In the genomic region with DNA sequence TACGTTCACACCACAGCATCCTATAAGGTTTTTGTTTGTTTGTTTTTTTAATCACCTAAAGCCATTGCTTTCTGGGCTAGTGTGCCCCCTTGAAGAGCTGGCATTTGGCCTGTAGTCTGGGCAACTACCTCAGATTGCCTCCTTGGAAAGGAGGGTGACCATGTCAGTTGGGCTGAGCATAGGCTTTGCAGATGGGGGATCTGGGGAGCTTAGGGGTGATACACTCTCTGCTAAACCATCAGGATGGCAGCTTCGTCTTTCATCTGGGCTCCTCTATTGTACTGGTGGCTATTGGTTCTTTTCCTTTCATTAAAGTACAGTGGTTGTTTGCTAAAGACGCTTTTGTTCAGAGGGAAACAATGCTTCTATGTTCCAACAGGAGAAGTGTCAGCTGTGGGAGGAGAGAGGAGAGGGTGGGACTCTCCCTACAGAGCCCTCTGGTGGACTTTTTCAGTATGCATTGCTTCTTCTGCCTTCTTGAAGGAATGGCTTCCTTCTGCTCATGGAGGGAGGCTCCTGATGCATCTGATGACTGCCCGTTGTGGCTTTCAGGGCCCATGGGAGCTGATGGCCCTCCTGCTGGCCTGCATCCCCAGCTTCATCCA, we compare ENCODE assay signal across 9 mouse cellular contexts.
DNase-seq lines count a peak whose midpoint lies in the region; ATAC-seq and TF ChIP-seq lines count a peak whose summit lies in the region.
"Had no signal": no experiment of that assay in that cellular context is flagged by ENCODE, and none has a peak within 500 bp of the region (broad histone marks: within the 10 kb centered on the region; RNA-seq: fewer than 3 reads in every experiment).

No protein-coding gene starts in this region.

- peak overlapping the region; percentile 50; the same call in 1 of the 2 replicates for H3K27ac ChIP-seq in hindbrain, embryonic 10.5 days
- no peak overlapping the region for H3K27ac ChIP-seq in hindbrain, embryonic 16.5 days (ENCODE audit: low read depth, low read length)
- no peak overlapping the region for H3K27ac ChIP-seq in forebrain, postnatal 0 days (ENCODE audit: low read depth, low read length)
- H3K27ac ChIP-seq: stomach, embryonic 15.5 days had no signal

- ATAC-seq in hindbrain, embryonic 16.5 days, result no peak
- ATAC-seq in forebrain, postnatal 0 days, result peak; percentile 43; the same call in 1 of the 2 replicates
- ATAC-seq in erythroid progenitor cell, adult 5-6 weeks (replicated peaks; ENCODE audit: low FRiP score, poor library complexity, severe bottlenecking), result no peak

- TF ChIP-seq CTCF in forebrain, postnatal 0 days (IDR thresholded peaks at IDR 0.05; ENCODE audit: low read depth), result peak; percentile 44

- H3K4me3 ChIP-seq in hindbrain, embryonic 10.5 days, result no peak overlapping the region
- no peak overlapping the region for H3K4me3 ChIP-seq in hindbrain, embryonic 16.5 days (ENCODE audit: low read length)
- H3K4me3 ChIP-seq in forebrain, postnatal 0 days (ENCODE audit: low read depth, low read length), result no peak overlapping the region
- H3K4me3 ChIP-seq: stomach, embryonic 15.5 days had no signal

- 44% methylated on average over 4 of the region's 4 CpGs for WGBS in hindbrain, embryonic 10.5 days
- 39% methylated on average over 4 of the region's 4 CpGs for WGBS in hindbrain, embryonic 16.5 days
- 40% methylated on average over 4 of the region's 4 CpGs for WGBS in forebrain, postnatal 0 days

- H3K36me3 ChIP-seq in hindbrain, embryonic 10.5 days, result no peaks in the 10 kb centered on the region
- H3K36me3 ChIP-seq in hindbrain, embryonic 16.5 days (ENCODE audit: control insufficient read depth, insufficient read depth, low read length), result no peaks in the 10 kb centered on the region
- no peaks in the 10 kb centered on the region for H3K36me3 ChIP-seq in forebrain, postnatal 0 days (ENCODE audit: insufficient read depth)
- H3K36me3 ChIP-seq: stomach, embryonic 15.5 days had no signal

- no peak overlapping the region for H3K9ac ChIP-seq in hindbrain, embryonic 16.5 days (ENCODE audit: low read depth, low read length)
- H3K9ac ChIP-seq in forebrain, postnatal 0 days, result no peak overlapping the region
- H3K9ac ChIP-seq: stomach, embryonic 15.5 days had no signal

- peaks cover 38% of the 10 kb centered on the region for H3K4me1 ChIP-seq in hindbrain, embryonic 10.5 days (replicated peaks)
- peaks cover 3% of the 10 kb centered on the region; the same call in 1 of the 2 replicates for H3K4me1 ChIP-seq in hindbrain, embryonic 16.5 days (ENCODE audit: control insufficient read depth, insufficient read depth, low read depth, low read length)
- no peaks in the 10 kb centered on the region for H3K4me1 ChIP-seq in forebrain, postnatal 0 days (ENCODE audit: insufficient read depth)

- H3K27me3 ChIP-seq in hindbrain, embryonic 10.5 days (ENCODE audit: insufficient read depth, poor library complexity, severe bottlenecking), result peaks cover 21% of the 10 kb centered on the region
- 0 out of 2 replicates have a peak, but pooled peaks cover 2% of the 10 kb centered on the region for H3K27me3 ChIP-seq in hindbrain, embryonic 16.5 days (replicated peaks; ENCODE audit: control insufficient read depth, insufficient read depth, low read length)
- no peaks in the 10 kb centered on the region for H3K27me3 ChIP-seq in forebrain, postnatal 0 days (ENCODE audit: insufficient read depth, low read length)
- H3K27me3 ChIP-seq: stomach, embryonic 15.5 days had no signal

- peak; percentile 28 for DNase-seq in hindbrain, embryonic 10.5 days (ENCODE audit: low spot score)
- peak; percentile 41 to 43 for DNase-seq in B cell, adult 2 months
- peak; percentile 64 for DNase-seq in adipocyte (ENCODE audit: low spot score)
- peak; percentile 16 for DNase-seq in forebrain, postnatal 0 days
- peak; percentile 22 for DNase-seq in layer of hippocampus, adult 9-10 months (ENCODE audit: low spot score)
- peak; percentile 67 for DNase-seq in naive thymus-derived CD4-positive, alpha-beta T cell, adult 2 months (ENCODE audit: low read depth)

- H3K9me3 ChIP-seq in hindbrain, embryonic 10.5 days, result no peaks in the 10 kb centered on the region
- H3K9me3 ChIP-seq in hindbrain, embryonic 16.5 days (ENCODE audit: control insufficient read depth, low read length), result no peaks in the 10 kb centered on the region
- no peaks in the 10 kb centered on the region for H3K9me3 ChIP-seq in forebrain, postnatal 0 days (ENCODE audit: low read length)
- H3K9me3 ChIP-seq: stomach, embryonic 15.5 days had no signal

- no peak overlapping the region for H3K4me2 ChIP-seq in hindbrain, embryonic 16.5 days (ENCODE audit: low read length)
- H3K4me2 ChIP-seq in forebrain, postnatal 0 days (ENCODE audit: low read depth), result no peak overlapping the region
- H3K4me2 ChIP-seq: stomach, embryonic 15.5 days had no signal

Comparison
In these comparisons a context has a peak if more than half of its experiments do, and no peak if none do; other contexts are left out.
1. DNase-seq: peak in every context shown above with its lines; median percentile 67 in naive thymus-derived CD4-positive, alpha-beta T cell, adult 2 months; 64 in adipocyte; 42 in B cell, adult 2 months; 28 in hindbrain, embryonic 10.5 days; 22 in layer of hippocampus, adult 9-10 months; 16 in forebrain, postnatal 0 days.